Mouse (Mus musculus) bone marrow macrophage, adult 2 months (primary cell): ENCODE measurements around the gene Gm10337. TPM values are rescaled to one million over a fixed set of nuclear protein-coding genes. Genes with fewer than 3 reads are reported as not detected.
A peak's percentile ranks its signal among the peaks of the same experiment; 100 is the strongest.

Experiments used
- H3K27ac ChIP-seq: 2 replicates; pipeline ENCODE4 v1.5.1; 2012; ENCODE audit warnings: low read depth, low read length; ENCODE audit not compliant: insufficient read depth
- H3K4me1 ChIP-seq: 2 replicates; pipeline ENCODE4 v1.6.1; 2012; ENCODE audit warnings: low read length; ENCODE audit not compliant: control insufficient read depth, insufficient read depth
- H3K4me3 ChIP-seq: 2 replicates; pipeline ENCODE4 v1.5.1; 2012; ENCODE audit warnings: mild to moderate bottlenecking, low read length, moderate library complexity; ENCODE audit not compliant: insufficient read depth
- CTCF ChIP-seq: IDR thresholded peaks from 2 replicates; pipeline ENCODE4 v1.5.1; 2012; ENCODE audit warnings: low read depth, mild to moderate bottlenecking, low read length, moderate library complexity
- POLR2A ChIP-seq: IDR thresholded peaks from 2 replicates; pipeline ENCODE4 v1.6.1; 2012; ENCODE audit warnings: mild to moderate bottlenecking, low read depth, low read length, borderline replicate concordance
- polyA plus RNA-seq: library from polyadenylated mRNA; stranded (reverse); fragments of >200 nt; gene quantifications from 2 replicates; pipeline ENCODE4 v1.2.4, GENCODE M21; 2012; ENCODE audit not compliant: missing spikeins, insufficient read depth, insufficient read length

Gm10337 gene
- polyA plus RNA-seq, 1 experiment: not detected

DNA sequence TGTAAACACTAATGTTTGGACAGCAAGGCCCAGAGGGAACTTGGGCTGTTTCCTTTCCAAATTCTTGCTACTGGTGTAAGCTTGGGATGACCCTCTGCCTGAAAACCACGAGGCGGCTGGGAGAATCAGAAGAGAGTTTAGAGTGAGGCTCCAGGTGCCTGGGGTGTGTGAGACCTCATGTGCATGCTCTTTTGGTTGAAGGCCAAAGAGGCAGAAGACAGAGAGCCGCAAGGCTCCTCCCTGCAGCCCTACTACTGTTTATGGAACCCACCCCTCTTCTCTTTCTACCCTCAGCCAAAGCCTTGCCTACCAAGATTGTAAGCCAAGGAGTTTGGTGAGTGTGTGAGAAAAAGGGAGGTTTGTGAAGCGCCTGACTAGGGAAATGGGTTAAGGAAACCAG, 12.3 kb downstream of the Gm10337 start:
- Histone ChIP-seq H3K4me3 (no peak overlapping the region), H3K27ac (no peak overlapping the region), H3K4me1 (peaks cover 31% of the 10 kb centered on the region)
- TF ChIP-seq POLR2A (no peak), CTCF (no peak)

DNA sequence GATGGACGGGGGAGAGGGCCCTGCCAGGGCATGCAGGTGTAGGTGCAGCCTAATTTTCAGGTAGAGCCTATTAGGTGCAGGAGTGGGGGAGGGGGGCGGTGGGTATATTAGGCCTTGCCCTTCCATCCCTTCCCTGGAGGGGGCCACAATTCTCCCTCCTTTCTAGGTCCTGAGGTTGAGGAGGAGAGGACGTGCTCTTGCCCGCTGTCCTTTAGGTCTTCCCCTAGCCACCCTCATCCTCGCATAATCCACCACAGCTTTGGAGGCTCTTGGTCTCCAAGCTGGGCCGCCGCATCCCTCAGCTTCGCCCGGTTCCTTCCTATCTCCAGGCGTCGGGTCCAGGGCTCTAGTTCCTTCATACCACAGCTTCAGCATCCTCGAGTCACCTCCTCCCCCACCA, 12.8 kb downstream of the Gm10337 start:
- Histone ChIP-seq H3K4me1 (peaks cover 28% of the 10 kb centered on the region), H3K4me3 (peak overlapping the region; percentile 69), H3K27ac (no peak overlapping the region)
- TF ChIP-seq POLR2A: no peak
- TF ChIP-seq CTCF: no peak

DNA sequence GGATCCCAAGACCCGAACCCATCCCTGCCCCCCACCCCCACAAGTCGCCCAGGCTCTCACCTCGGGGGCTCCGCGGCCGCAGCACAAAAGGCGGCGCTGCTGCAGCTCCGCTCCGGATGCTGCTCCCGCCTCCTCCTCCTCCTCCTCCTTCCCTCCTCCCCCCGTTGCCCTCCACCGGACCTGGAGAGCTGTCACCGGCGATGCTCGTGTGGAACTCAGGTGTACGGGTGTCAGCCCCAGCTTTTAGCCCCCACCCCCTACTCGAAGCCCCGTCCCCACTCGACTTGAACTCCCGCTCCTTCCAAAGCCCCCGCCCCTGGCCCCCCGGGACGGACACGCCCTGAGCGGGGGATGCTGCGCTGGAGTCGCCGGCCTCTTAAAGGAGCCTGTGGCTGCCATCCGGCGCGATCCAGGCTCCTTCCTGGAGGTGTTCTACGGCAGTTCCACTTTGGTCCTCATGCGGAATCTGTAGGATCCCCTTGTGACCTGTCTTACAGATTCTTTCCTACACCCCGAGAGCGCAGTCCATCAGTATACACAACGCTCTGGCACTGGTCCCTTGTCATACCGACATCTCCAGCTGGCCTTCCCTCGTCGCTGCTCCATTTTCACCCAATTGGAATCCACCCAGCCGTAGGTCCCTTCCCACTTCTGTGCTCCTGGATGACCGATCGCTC, 13.3 kb downstream of the Gm10337 start, which contains the start of gene Map3k12:
TSS of gene Map3k12 (minus strand) at position 337 of the 677 bp plus-strand sequence.
- TF ChIP-seq CTCF (no peak; the same call in 1 of the 2 replicates), POLR2A (no peak)
- Histone ChIP-seq H3K4me3 (peak within 1 kb of the TSS; percentile 69), H3K27ac (0 out of 2 replicates have a peak within 1 kb of the TSS, but pooled peaks have one; percentile 10), H3K4me1 (peaks cover 28% of the 10 kb centered on the region)

DNA sequence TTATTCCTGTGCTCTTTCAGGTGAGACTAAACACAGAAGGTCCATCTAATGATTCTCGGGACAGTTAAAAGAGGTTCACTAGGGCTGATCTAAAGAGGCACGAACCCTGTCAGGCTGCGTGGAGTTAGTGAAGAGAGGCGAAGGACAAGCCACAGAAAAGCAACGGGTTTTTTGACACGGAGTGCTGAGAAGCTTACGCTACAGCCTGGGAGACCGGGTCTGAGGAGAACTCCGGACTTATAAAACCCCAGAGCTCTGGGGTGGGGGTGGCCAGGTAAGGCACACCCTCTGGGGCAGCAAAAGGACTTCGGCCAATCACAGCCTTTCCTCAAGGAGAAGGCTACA, 14.1 kb downstream of the Gm10337 start:
- TF ChIP-seq CTCF (no peak), POLR2A (peak; percentile 92)
- Histone ChIP-seq H3K4me3 (peak overlapping the region; percentile 69), H3K27ac (0 out of 2 replicates have a peak overlapping the region, but pooled peaks have one; percentile 10), H3K4me1 (peaks cover 25% of the 10 kb centered on the region)

DNA sequence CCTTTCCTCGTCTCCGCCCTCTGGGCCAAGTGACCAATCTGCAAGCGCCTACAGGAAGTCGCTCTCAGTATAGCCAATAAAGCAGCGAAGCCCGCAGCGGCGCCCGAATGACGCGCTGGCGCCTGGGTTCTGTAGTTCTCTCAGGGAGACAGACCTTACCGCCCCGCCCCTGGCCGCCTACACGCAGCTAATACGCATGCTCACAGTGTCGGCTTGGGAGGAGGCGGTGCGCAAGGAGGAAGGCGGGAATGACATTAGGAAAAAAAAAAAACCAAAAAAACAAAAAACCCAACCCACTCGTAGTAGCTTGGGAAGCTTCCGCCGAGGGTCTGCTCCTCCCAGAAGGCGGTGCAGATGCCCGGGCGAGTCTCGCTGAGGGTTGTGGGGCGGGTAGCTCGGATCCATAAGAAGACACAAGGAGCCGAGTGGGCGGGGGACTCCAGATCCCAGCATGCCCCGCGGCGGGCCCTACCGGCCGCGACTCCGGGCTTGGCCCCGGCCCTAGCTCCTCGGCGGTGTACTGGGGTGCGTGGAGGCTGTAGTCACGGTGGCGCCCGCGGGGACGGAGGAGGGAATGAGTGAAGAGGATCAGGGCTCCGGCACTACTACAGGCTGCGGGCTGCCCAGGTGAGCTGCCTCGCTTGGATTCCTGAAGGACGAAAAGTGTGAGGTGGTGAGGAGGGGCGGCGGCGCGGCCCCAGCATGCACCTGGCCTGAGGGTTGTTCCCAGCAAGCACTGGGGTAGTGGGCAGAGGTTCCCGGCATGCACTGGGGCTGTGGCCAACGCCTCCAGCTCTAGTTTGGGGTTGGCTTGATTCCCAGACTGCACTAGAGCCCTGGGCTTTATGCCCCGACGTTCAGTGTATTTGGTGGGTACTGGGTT, 14.7 kb downstream of the Gm10337 start, which contains the start of gene Tarbp2:
TSS of gene Tarbp2 (plus strand) at position 217 of the 883 bp plus-strand sequence.
- Histone ChIP-seq H3K4me1 (peaks cover 19% of the 10 kb centered on the region), H3K4me3 (peak within 1 kb of the TSS; percentile 93), H3K27ac (peak within 1 kb of the TSS; percentile 96)
- no peak for TF ChIP-seq POLR2A
- TF ChIP-seq CTCF: no peak

DNA sequence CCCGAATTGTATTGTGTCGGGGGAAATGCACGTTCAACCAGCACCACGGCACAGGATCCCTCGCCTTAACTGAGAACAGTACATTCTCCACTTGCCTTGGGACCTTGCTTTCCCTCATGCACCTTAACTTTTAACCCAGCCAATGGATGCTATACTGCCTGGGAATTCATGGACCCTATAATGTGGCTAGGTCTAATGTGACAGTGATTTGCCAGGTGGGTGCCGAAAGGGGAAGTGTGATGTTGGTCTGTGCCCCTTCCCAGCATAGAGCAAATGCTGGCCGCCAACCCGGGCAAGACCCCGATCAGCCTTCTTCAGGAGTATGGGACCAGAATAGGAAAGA, 15.3 kb downstream of the Gm10337 start:
- Histone ChIP-seq H3K27ac (peak overlapping the region; percentile 71), H3K4me3 (peak overlapping the region; percentile 93), H3K4me1 (peaks cover 19% of the 10 kb centered on the region)
- no peak for TF ChIP-seq CTCF

DNA sequence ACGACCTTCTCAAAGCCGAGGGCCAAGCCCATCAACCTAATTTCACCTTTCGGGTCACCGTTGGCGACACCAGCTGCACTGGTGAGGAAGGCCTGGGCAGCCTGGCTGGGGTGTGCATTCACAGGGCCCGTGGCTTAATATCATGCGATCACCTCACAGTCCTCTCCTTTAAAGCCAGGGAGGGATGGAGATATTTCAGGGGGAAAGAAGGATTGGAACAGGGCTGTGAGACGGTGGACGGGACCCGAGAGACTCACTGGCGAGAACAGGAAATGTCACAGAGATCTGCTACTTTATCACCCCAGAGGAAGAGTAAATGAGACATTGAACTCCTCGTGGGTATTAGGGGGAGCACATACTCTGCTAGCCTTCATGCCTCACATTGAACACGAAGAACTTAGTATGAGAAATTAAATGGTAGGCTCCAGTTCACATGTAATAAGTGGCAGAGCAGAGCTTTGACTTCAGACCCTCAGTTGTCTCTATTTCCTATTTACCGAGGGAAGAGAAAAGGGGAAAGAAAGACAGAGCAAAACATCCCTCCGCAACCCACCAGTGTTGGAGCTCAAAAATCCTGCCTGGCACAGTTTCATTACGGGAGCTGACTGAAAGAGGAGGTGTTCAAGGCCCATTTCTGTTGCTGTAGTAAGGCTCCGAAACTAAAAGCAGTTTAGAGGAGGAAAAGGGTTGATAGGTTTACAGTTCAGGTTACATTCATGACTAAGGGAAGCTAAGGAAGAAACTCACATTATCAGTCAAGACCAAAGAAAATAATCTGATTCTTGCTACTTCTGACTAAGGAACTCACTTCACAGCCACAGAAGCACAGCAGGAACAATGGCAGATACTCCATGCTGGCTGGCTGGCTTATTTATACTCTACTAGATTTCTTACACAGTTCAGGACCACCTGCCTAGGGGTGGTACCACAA, 16.0 kb downstream of the Gm10337 start:
- no peak for TF ChIP-seq CTCF
- no peak for TF ChIP-seq POLR2A
- Histone ChIP-seq H3K27ac (peak overlapping the region; percentile 71; the same call in 1 of the 2 replicates), H3K4me3 (peak overlapping the region; percentile 93), H3K4me1 (peaks cover 19% of the 10 kb centered on the region)

DNA sequence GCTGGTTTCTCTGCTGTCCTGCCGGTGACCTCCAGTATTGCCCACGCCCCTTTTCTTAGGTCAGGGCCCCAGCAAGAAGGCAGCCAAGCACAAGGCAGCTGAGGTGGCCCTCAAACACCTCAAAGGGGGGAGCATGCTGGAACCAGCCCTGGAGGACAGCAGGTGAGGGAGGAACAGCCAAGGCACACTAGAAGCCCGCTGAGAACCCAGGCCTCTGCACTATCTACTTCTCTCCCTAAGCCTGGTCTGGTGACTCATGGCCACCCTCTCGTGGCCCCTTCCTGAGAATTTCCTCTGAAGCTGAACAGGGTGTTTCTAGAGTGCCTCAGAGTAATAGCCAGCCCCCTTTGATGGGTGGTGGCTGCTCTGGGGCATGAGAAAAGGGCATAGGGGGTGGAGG, 16.9 kb downstream of the Gm10337 start:
- TF ChIP-seq CTCF: no peak
- no peak for TF ChIP-seq POLR2A
- H3K4me1 ChIP-seq: peaks cover 19% of the 10 kb centered on the region
- H3K4me3 ChIP-seq: no peak overlapping the region
- H3K27ac ChIP-seq: 0 out of 2 replicates have a peak overlapping the region, but pooled peaks have one; percentile 18

DNA sequence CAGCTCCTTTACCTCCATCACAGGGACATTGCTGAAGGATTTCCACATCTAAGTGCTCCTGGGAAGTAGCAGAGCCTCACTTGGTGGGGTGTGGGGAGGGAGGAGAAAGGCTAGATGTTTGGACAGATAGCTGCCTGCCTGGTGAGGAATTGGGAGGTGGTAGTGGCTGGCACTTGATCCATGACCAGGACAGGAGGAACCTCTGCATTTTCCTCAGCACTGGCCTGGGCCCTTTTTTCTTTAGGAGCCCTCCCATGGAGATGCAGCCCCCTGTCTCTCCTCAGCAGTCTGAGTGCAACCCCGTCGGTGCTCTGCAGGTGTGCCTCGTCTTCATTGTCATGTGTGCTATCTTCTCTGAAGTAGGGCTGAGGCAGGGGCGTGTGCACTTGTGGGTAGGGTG, 18.0 kb downstream of the Gm10337 start:
- no peak overlapping the region for H3K27ac ChIP-seq
- no peak for TF ChIP-seq POLR2A
- TF ChIP-seq CTCF: no peak
- H3K4me1 ChIP-seq: peaks cover 10% of the 10 kb centered on the region
- no peak overlapping the region for H3K4me3 ChIP-seq
